Mouse (Mus musculus) 416B (cell line): Measurements from ENCODE around the gene Mccc2.

ENCODE experiments used
- DNase-seq: peaks from one replicate; pipeline ENCODE4 v3.0.0; 2011; ENCODE audit warnings: low read depth

Mccc2 gene

GRCm38 (mm10) chr13:99939320-99939671 lies 76.1 kb downstream of the Mccc2 start:
- peak; percentile 83 for DNase-seq

DNA sequence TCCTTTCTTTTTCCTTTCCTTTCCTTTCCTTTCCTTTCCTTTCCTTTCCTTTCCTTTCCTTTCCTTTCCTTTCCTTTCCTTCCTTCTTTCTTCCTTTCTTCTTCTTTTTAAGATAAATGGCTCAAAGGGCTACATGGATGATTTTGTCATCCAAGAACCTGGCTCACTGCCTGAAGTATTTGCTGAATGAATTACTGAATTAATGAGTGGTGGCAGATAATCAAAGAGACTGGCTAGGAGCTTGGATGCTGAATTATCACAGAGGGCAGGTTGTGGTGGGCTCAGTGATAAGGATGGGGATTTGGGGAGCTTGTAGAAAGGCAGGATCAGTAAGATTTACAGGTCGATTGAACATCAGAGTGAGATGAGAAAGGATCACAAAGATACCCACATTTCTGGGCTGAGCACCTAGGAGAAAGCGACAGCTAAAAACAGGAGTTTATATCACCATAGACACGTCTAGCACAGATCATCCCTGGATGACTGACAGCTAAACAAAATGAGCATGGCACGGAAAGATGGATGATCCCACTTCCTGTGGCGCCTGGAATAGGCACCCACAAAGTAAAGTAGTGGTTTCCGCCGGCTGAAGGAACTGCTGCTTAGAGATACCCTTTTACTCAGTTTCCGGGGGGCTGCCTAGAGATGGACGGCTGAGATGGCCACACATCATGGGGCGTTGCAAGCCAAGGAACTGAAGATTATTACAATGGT lies 76.7 kb downstream of the Mccc2 start:
- no peak for DNase-seq

DNA sequence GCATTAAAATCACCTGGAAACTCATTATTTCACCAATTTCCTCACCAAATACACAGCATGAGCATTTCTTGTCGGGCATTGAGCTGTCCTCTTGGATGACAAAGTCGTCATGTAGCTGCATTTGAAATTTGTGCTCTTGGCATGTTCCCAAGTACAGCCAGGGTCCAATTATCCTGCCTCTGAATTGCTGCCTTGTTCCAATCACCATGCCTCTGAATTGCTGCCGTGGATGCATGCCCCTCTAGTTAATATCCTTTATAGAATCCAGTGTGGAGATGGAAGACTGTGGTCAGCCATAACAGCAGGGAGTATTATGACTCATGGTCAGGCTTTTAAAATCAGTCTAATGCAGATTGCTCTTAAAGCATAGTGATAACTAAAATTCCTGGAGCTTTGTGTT lies 77.7 kb downstream of the Mccc2 start:
- no peak for DNase-seq

GRCm38 (mm10) chr13:99932406-99932805 lies 83.0 kb downstream of the Mccc2 start:
- peak; percentile 67 for DNase-seq

DNA sequence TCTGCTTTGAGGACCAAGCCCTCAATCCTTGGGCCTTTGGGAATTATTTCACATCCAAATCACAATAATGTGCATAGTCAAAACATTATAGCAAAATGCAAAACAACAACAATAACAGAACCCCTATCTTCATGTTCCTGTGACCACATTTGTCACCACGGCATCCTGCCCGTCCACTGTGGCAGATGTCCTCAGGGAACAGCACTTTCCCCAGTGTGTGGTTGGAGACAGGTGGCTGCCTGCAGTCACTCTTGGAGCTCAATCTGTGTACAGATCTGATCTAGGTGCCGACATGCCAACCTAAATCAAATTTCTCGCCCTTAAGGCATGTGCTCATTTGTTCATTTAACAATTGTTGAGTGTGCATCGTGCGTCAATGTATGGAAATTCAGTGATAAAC lies 83.9 kb downstream of the Mccc2 start:
- DNase-seq = no peak

DNA sequence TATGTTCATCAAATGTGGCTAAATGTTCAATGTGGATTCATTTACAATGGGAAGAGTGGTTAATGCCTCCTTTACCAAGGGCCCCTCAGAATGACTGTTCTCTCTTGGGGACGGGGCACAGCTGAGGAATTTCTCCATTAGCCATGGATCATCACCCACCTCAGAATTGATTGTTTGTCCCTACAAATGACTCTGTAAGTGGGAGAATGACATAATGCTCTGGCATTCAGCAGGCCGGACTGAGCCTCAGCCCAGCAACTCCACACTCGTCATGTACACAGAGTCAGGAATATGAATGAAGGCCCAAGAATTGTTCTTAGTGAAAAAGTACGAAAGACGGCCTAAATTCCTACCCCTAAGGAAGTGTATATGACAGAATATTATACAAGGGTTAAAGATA lies 89.2 kb downstream of the Mccc2 start:
- DNase-seq = no peak

GRCm38 (mm10) chr13:99915632-99916031 lies 99.8 kb downstream of the Mccc2 start:
- DNase-seq = no peak

DNA sequence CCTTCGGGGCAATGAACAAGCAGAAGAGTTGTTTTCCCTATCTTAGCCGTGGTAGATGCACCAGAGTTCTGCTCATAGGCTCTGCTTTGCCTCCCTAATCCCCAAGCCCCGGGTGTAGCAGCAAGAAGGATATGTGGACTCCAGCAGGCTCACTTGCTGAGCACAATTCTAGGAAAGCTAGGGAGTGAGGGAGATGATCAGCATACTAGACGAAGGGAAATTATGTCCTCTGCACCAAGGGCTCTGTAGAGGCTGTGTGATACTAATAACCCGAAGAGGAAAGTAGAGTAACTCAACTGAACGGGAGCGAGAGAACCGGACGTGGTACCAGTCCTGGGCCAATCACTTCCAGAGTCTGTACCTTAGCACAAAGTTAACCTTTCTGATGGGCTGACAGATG lies 114.5 kb downstream of the Mccc2 start, which contains the start of gene Cartpt:
TSS of gene Cartpt (minus strand) at position 127 of the 400 bp plus-strand sequence.
- no peak for DNase-seq

GRCm38 (mm10) chr13:99900557-99900892 lies 114.9 kb downstream of the Mccc2 start:
- DNase-seq = no peak

DNA sequence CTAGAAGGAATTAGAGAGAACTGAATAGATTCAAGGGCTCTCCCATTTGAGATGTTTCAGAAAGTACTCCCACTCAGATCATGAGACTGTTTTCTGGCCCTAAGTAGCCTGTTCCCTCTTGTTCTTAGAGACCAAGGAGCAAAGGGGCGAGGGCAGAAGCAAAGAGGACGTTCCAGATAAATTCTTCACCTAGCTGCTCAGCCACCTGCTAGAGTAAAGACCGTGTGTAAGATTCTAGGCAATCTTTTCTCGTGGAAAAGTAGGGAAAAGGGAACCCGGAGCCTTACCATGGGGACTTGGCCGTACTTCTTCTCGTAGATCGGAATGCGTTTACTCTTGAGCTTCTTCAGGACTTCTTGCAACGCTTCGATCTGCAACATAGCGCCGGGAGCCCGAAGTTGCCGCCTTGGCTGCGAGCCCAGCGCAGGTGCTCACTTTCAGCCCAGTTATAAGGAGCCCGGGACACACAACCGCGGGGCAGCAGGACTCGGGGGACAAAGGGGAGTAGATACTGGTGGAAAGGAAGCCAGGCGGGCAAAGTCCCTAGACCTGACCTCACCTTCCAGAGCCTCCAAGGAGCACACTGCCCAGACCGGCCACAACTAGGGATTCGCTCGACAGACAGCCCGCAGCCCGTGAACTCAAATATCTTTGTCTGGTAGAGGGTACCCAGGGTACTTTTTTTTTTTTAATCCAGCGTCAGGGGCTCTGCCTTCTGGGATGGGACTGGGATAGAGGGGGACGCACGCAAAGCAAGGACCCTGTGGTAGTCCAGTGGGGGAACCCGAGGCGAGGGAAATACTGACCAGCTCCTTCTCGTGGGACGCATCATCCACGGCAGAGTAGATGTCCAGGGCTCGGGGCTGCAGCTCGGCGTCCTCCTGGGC lies 115.5 kb downstream of the Mccc2 start:
- no peak for DNase-seq

GRCm38 (mm10) chr13:99898816-99899215 lies 116.6 kb downstream of the Mccc2 start:
- DNase-seq = no peak
